Mouse (Mus musculus) intestine, postnatal 0 days (tissue): Measurements from ENCODE around the gene Ch25h. TPM values are rescaled to one million over a fixed set of nuclear protein-coding genes. Genes with fewer than 3 reads are reported as not detected.

ENCODE experiments used
- ATAC-seq: fragments of 200-750 bp; cut with Nextera tagmentation; 2 replicates; pipeline ENCODE4 v1.8.0; 2017; ENCODE audit warnings: mild to moderate bottlenecking, moderate TSS enrichment, moderate library complexity
- H3K27ac ChIP-seq: fragments of 300-500 bp; sonication (generic); 2 replicates; pipeline ENCODE4 v1.5.1; 2014; ENCODE audit warnings: mild to moderate bottlenecking, low read depth, low read length, moderate library complexity
- H3K27me3 ChIP-seq: fragments of 300-500 bp; sonication (generic); replicated peaks from 2 replicates; pipeline ENCODE4 v1.6.1; 2014; ENCODE audit warnings: low read length, mixed read lengths; ENCODE audit not compliant: control insufficient read depth, insufficient read depth
- H3K36me3 ChIP-seq: fragments of 300-500 bp; sonication (generic); 2 replicates; pipeline ENCODE4 v1.6.1; 2014; ENCODE audit warnings: mild to moderate bottlenecking, moderate library complexity; ENCODE audit not compliant: control insufficient read depth, insufficient read depth
- H3K4me1 ChIP-seq: fragments of 300-500 bp; sonication (generic); replicated peaks from 2 replicates; pipeline ENCODE4 v1.6.1; 2014; ENCODE audit warnings: antibody characterized with exemption, low read length, mixed read lengths; ENCODE audit not compliant: control insufficient read depth, insufficient read depth
- H3K4me2 ChIP-seq: fragments of 300-500 bp; sonication (generic); replicated peaks from 2 replicates; pipeline ENCODE4 v1.6.1; 2014; ENCODE audit warnings: low read depth, mild to moderate bottlenecking, moderate library complexity
- H3K4me3 ChIP-seq: fragments of 300-500 bp; sonication (generic); 2 replicates; pipeline ENCODE4 v1.5.1; 2014; ENCODE audit warnings: low read depth, low read length
- H3K9ac ChIP-seq: fragments of 300-500 bp; sonication (generic); 2 replicates; pipeline ENCODE4 v1.6.1; 2014; ENCODE audit warnings: mild to moderate bottlenecking, low read depth, low read length
- H3K9me3 ChIP-seq: fragments of 300-500 bp; sonication (generic); 2 replicates; pipeline ENCODE4 v1.6.1; 2016; ENCODE audit warnings: mixed run types; ENCODE audit not compliant: control insufficient read depth
- CTCF ChIP-seq: sonication (generic); IDR thresholded peaks from 2 replicates; pipeline ENCODE4 v1.5.1; 2016; ENCODE audit warnings: low read depth, mild to moderate bottlenecking, control low read depth, antibody characterized with exemption, moderate library complexity
- WGBS: fragments of 180-500 bp; shearing (Covaris S2); extraction: QIAGEN DNeasy Blood & Tissue Kit; methylation state at CpG from one replicate; pipeline ENCODE4 v1.1.7; 2014; 5-methylcytosine and 5-hydroxymethylcytosine counted together
- polyA plus RNA-seq: library from polyadenylated mRNA; unstranded; fragments of >200 nt; fragmentation: Nextera tagmentation; extraction: Ambion mirVana; gene quantifications from 2 replicates; pipeline ENCODE4 v1.2.1, GENCODE M21; 2015

The Ch25h gene
- polyA plus RNA-seq, 1 experiment from 2014 or later, result 3.5 TPM

DNA sequence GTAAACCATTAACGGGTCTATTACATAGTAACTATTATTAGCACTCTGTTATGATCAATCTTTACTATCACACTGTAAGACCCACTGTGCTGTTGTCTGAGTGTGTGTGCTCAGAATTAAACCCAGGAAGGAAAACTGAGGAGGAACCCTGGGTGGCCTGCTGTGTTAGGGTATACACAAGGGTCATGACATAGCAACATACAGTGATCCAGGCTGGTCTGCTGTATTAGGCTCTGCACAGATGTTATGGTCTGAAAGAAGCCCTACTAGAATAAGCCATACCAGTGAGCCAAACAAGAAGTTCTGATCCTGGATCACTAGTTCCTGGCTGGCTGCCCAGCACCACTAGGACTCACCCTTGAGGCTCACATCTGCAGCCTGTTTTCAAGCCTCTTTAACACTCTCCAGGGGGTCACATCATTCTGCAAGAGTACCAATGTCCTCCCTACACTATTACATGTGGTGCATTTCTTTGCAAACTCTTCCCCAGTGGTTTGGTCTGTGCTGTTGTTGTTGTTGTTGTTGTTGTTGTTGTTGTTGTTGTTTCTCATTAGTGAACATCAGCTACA lies 13.4 kb downstream of the Ch25h start:
- ATAC-seq, result no peak
- no peak for TF ChIP-seq CTCF
- no peaks in the 10 kb centered on the region for H3K36me3 ChIP-seq
- H3K27me3 ChIP-seq, result no peaks in the 10 kb centered on the region
- H3K4me2 ChIP-seq, result no peak overlapping the region
- H3K9me3 ChIP-seq, result no peaks in the 10 kb centered on the region
- H3K4me3 ChIP-seq, result no peak overlapping the region
- H3K27ac ChIP-seq, result no peak overlapping the region
- WGBS, result 73% methylated on average over 1 of the region's 1 CpGs
- no peak overlapping the region for H3K9ac ChIP-seq
- H3K4me1 ChIP-seq, result no peaks in the 10 kb centered on the region

DNA sequence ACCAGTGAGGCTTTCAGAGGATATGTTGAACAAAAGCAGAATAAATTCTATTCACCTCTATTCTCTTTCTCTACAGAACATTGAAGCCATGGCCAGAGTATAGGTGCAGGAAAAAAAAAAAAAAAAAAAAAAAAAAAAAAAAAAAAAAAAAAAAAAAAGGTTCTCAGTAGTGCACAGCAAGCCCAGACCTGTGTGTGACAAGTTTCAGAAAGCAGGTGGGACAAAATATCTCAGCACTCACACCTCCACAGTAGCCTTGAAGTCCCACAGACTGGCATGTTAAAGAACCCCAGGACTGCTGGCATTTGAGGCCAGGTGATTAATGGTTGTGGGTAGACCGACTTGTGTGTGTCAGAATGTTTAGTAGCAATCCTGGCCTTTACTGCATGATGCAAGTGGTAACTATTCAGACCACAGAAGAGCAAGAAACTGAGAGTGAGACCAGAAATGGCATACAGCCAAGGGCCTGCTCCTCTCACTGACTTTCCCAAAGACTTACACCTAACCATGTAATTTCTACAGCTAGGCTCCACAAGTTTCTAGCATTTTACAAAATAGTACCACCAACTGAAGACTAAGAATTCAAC lies 24.1 kb downstream of the Ch25h start:
- Histone ChIP-seq H3K9ac (no peak overlapping the region), H3K4me1 (no peaks in the 10 kb centered on the region), H3K36me3 (no peaks in the 10 kb centered on the region), H3K27ac (no peak overlapping the region), H3K9me3 (no peaks in the 10 kb centered on the region), H3K4me2 (no peak overlapping the region), H3K4me3 (no peak overlapping the region), H3K27me3 (no peaks in the 10 kb centered on the region)
- ATAC-seq, result no peak
- TF ChIP-seq CTCF, result no peak
- 84% methylated on average over 1 of the region's 1 CpGs for WGBS

- TF ChIP-seq CTCF, result no peak
- 59% methylated on average over 1 of the region's 1 CpGs for WGBS
- ATAC-seq, result no peak
Observed at GRCm38 (mm10) chr19:34448851-34449250, 26.1 kb downstream of the Ch25h start.

DNA sequence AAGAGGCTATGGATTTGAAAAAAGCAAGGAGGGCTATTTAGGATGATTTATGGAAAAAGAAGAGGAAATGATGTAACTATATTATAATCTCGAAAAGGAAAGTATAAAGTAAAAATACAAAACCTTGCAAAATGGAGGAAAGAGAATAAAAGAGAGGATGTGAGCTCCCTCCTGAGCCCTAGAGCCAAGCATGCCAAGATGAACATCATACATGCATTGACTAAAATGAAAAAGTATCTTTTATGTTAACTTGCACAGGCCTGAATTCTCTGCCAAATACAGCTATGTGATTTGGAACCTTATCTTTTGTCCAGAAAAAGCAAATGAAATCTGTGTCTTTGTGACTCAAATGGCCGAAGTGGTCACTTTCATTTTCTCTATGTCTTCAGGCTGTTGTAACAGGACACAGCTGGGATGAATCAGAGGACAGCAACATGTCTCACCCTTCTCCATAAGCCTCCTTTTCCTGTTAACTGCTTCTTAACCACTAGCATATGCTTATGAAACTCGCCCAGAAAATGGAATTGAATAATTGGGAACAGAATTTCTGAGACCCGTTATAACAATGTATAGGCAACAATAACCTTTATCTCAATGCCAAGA lies 29.5 kb downstream of the Ch25h start:
- no peaks in the 10 kb centered on the region for H3K27me3 ChIP-seq
- no peak overlapping the region; the same call in 1 of the 2 replicates for H3K4me2 ChIP-seq
- ATAC-seq, result no peak
- H3K4me3 ChIP-seq, result no peak overlapping the region
- H3K9ac ChIP-seq, result no peak overlapping the region
- H3K4me1 ChIP-seq, result no peaks in the 10 kb centered on the region
- H3K9me3 ChIP-seq, result no peaks in the 10 kb centered on the region
- TF ChIP-seq CTCF, result no peak
- H3K36me3 ChIP-seq, result no peaks in the 10 kb centered on the region
- no peak overlapping the region for H3K27ac ChIP-seq
- WGBS, result 42% methylated on average over 4 of the region's 4 CpGs

More at GRCm38 (mm10) chr19:34448851-34449250, 26.1 kb downstream of the Ch25h start:
- no peak overlapping the region for H3K4me2 ChIP-seq
- no peak overlapping the region for H3K9ac ChIP-seq
- no peaks in the 10 kb centered on the region for H3K36me3 ChIP-seq
- no peaks in the 10 kb centered on the region for H3K27me3 ChIP-seq
- no peak overlapping the region for H3K27ac ChIP-seq
- H3K4me3 ChIP-seq, result no peak overlapping the region
- H3K9me3 ChIP-seq, result no peaks in the 10 kb centered on the region
- H3K4me1 ChIP-seq, result no peaks in the 10 kb centered on the region

- H3K27ac ChIP-seq, result no peak overlapping the region
- no peaks in the 10 kb centered on the region for H3K36me3 ChIP-seq
- no peak overlapping the region for H3K4me2 ChIP-seq
- no peaks in the 10 kb centered on the region for H3K27me3 ChIP-seq
- no peak overlapping the region for H3K9ac ChIP-seq
- TF ChIP-seq CTCF, result no peak
- no peaks in the 10 kb centered on the region for H3K4me1 ChIP-seq
- no peaks in the 10 kb centered on the region for H3K9me3 ChIP-seq
- H3K4me3 ChIP-seq, result no peak overlapping the region
- 64% methylated on average over 3 of the region's 3 CpGs for WGBS
- no peak for ATAC-seq
Observed at GRCm38 (mm10) chr19:34444785-34445184, 30.2 kb downstream of the Ch25h start.

- Histone ChIP-seq H3K4me3 (no peak overlapping the region), H3K4me1 (no peaks in the 10 kb centered on the region), H3K4me2 (no peak overlapping the region), H3K27me3 (no peaks in the 10 kb centered on the region), H3K36me3 (no peaks in the 10 kb centered on the region), H3K9me3 (no peaks in the 10 kb centered on the region), H3K9ac (no peak overlapping the region), H3K27ac (no peak overlapping the region)
- WGBS, result 36% methylated on average over 2 of the region's 2 CpGs
- TF ChIP-seq CTCF, result no peak
- peak; percentile 92 for ATAC-seq
Observed at GRCm38 (mm10) chr19:34441979-34442378, 33.0 kb downstream of the Ch25h start.
